Mouse (Mus musculus) testis, adult 2 months (tissue): Measurements from ENCODE around the gene Fbxo28. TPM values are rescaled to one million over a fixed set of nuclear protein-coding genes. Genes with fewer than 3 reads are reported as not detected.

Source experiments
- H3K27ac ChIP-seq: fragments of 200-500 bp; 2 replicates; pipeline ENCODE4 v1.5.1; 2012; ENCODE audit warnings: low read depth, low read length; ENCODE audit not compliant: control insufficient read depth, insufficient read depth
- H3K27me3 ChIP-seq: fragments of 200-500 bp; 2 replicates; pipeline ENCODE4 v1.6.1; 2012; ENCODE audit warnings: mild to moderate bottlenecking, low read length, moderate library complexity; ENCODE audit not compliant: control insufficient read depth, insufficient read depth
- H3K36me3 ChIP-seq: fragments of 200-500 bp; 2 replicates; pipeline ENCODE4 v1.6.1; 2012; ENCODE audit warnings: mild to moderate bottlenecking, low read length; ENCODE audit not compliant: control insufficient read depth, insufficient read depth
- H3K4me1 ChIP-seq: fragments of 200-500 bp; 2 replicates; pipeline ENCODE4 v1.6.1; 2012; ENCODE audit warnings: low read length; ENCODE audit not compliant: control insufficient read depth, insufficient read depth
- H3K4me3 ChIP-seq: fragments of 200-500 bp; 2 replicates; pipeline ENCODE4 v1.5.1; 2012; ENCODE audit warnings: low read depth, mild to moderate bottlenecking, low read length, moderate library complexity, mixed read lengths; ENCODE audit not compliant: control insufficient read depth
- CTCF ChIP-seq: fragments of 200-500 bp; IDR thresholded peaks from 2 replicates; pipeline ENCODE4 v1.5.1; 2012; ENCODE audit warnings: low read depth, mild to moderate bottlenecking, inconsistent platforms, low read length, moderate library complexity; ENCODE audit not compliant: control insufficient read depth, insufficient read depth, insufficient replicate concordance
- POLR2A ChIP-seq: fragments of 200-500 bp; IDR thresholded peaks from 2 replicates; pipeline ENCODE4 v1.6.1; 2012; ENCODE audit warnings: low read depth, mild to moderate bottlenecking, inconsistent platforms, low read length, moderate library complexity; ENCODE audit not compliant: control insufficient read depth
- polyA plus RNA-seq: library from polyadenylated mRNA; depleted of rRNA; stranded (reverse); fragments of >200 nt; gene quantifications from 2 replicates; pipeline ENCODE4 v1.2.3, GENCODE M21; 2012; rRNA removed

The Fbxo28 gene
- 6.8 and 7.9 TPM in 2 replicates for polyA plus RNA-seq

DNA sequence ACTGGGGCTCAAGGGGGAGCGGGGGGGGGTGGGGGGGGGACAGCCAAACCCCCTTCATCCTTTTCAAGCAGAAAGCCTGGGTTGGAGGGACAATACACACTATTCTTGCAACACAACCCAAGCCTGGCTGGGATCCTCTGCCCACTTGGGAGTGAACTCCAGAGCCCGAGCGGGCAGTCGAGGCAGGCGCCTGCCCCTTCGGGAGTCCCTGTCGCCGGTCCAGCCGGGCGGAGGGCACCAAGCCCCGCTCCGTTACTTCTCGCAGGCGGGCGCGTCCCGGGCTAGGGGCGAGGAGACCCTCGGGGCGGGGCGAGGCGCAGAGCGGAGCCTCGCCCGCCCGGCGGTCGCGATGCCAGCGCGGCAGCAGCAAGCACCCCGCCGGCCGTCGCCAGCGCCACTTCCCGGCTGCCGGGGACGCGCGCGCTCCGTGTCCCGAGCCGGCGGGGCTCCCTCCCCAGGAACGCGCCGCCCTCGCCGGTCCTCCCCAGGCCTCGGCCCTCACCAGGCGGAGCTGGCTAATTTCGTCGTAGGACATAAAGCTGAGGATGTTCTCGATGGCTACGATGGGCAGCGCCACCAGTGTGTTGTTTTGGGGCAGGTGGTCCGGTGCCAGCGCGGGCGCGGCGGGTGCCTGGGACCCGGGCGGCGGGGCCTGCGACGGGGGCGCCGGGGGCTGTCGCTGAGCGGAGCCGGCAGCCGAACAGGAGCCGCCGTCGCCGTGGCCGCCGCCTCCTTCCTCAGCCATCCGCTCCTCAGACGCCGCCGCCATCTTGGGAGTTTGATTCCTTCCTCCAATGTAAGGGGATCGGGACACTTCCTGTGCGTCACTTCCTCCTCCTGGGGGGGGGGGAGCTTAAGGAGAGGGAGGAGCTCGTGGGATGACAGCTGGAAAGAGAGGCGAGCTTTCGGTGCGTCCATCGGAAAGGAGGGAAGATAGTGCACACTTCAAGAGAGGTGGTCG, at the start of gene Fbxo28:
Gene Fbxo28, minus strand, starts transcription at position 809 of the 961 bp plus-strand sequence.
- Histone ChIP-seq H3K36me3 (no peaks in the 10 kb centered on the region; the same call in 1 of the 2 replicates), H3K27me3 (no peaks in the 10 kb centered on the region), H3K4me1 (no peaks in the 10 kb centered on the region), H3K27ac (peak within 1 kb of the TSS; percentile 68), H3K4me3 (peak within 1 kb of the TSS; percentile 97)
- TF ChIP-seq CTCF = no peak
- TF ChIP-seq POLR2A = peak; percentile 83

GRCm38 (mm10) chr1:182388729-182389128, 47.3 kb upstream of the Fbxo28 start:
- Histone ChIP-seq H3K4me3 (no peak overlapping the region), H3K36me3 (no peaks in the 10 kb centered on the region), H3K27me3 (no peaks in the 10 kb centered on the region), H3K4me1 (peaks cover 4% of the 10 kb centered on the region), H3K27ac (no peak overlapping the region)
- TF ChIP-seq POLR2A = no peak

DNA sequence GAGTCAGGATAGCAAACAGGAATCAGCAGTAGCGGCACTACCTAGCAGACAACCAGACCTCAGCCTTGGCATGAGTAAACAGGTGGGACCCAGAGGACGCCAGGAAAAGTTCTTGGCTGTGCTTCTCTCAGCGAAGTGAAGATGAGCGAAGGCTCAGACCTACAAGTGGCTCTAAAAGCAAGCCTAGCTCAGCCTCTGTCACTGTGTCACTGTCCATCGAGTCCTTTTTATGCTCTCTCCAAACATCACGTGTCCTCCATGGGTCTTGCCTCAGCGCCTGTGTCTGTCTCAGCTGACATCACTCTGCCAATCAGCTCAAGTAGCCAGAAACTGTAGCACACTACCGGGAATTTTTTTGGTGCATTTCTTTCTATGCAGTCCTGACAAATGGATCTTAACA, 45.0 kb upstream of the Fbxo28 start:
- Histone ChIP-seq H3K27me3 (no peaks in the 10 kb centered on the region), H3K4me1 (peaks cover 4% of the 10 kb centered on the region), H3K4me3 (no peak overlapping the region), H3K27ac (no peak overlapping the region), H3K36me3 (no peaks in the 10 kb centered on the region)
- TF ChIP-seq CTCF (no peak), POLR2A (no peak)

- no peaks in the 10 kb centered on the region for H3K4me1 ChIP-seq
- H3K27me3 ChIP-seq = no peaks in the 10 kb centered on the region
- no peak overlapping the region for H3K4me3 ChIP-seq
- TF ChIP-seq CTCF (no peak), POLR2A (no peak)
- H3K36me3 ChIP-seq = no peaks in the 10 kb centered on the region
- no peak overlapping the region for H3K27ac ChIP-seq
These were observed 41.7 kb upstream of the Fbxo28 start for GRCm38 (mm10) chr1:182383096-182383495.

DNA sequence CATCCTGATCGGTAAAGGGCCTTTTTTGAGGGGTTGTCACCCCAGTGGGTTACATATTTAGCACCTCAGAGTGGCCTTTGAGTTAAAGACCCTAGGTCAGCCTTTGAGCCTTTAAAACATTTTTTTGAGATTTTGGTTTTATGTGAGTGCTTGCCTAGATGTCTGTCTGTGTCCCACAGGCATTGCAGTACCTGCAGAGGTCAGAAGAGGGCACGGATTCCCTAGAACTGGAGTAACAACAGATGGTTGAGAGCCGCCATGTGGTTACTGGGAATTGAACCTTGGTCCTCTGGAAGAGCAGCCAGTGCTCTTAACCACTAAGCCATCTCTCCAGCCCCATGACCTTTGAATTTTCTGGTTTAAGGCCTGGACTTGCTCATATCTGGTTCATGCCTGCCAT, 39.9 kb upstream of the Fbxo28 start:
- no peak overlapping the region for H3K27ac ChIP-seq
- H3K27me3 ChIP-seq = no peaks in the 10 kb centered on the region
- H3K4me3 ChIP-seq = no peak overlapping the region
- H3K36me3 ChIP-seq = no peaks in the 10 kb centered on the region
- no peaks in the 10 kb centered on the region for H3K4me1 ChIP-seq
- TF ChIP-seq CTCF (no peak), POLR2A (no peak)

GRCm38 (mm10) chr1:182380683-182381082, 39.3 kb upstream of the Fbxo28 start:
- Histone ChIP-seq H3K27ac (no peak overlapping the region), H3K4me1 (no peaks in the 10 kb centered on the region), H3K27me3 (no peaks in the 10 kb centered on the region), H3K36me3 (no peaks in the 10 kb centered on the region), H3K4me3 (no peak overlapping the region)
- no peak for TF ChIP-seq POLR2A
- TF ChIP-seq CTCF = no peak

GRCm38 (mm10) chr1:182378876-182379275, 37.4 kb upstream of the Fbxo28 start:
- Histone ChIP-seq H3K27me3 (no peaks in the 10 kb centered on the region), H3K4me1 (no peaks in the 10 kb centered on the region), H3K27ac (no peak overlapping the region), H3K36me3 (no peaks in the 10 kb centered on the region), H3K4me3 (no peak overlapping the region)
- TF ChIP-seq CTCF = no peak
- TF ChIP-seq POLR2A = no peak
